Mouse (Mus musculus): ENCODE measurements around the gene Zfand3. TPM values are rescaled to one million over a fixed set of nuclear protein-coding genes. Genes with fewer than 3 reads are reported as not detected.

Gene Zfand3
- 100 to 1,000 TPM; 140 to 145 TPM for total RNA-seq (2021)
- long read RNA-seq, experiment 1, partial matches to known transcripts = 1 of 18 reads
- long read RNA-seq, experiment 1, other reads (novel, unspliced or antisense) = 12 of 18 reads
- long read RNA-seq, experiment 2, transcript Zfand3-204 (5 exons, 3,489 nt) = minor isoform, 6 of 36 reads
- long read RNA-seq, experiment 2, transcript Zfand3-202 (6 exons, 3,039 nt) = major isoform, 15 of 36 reads
- long read RNA-seq, experiment 2, partial matches to known transcripts = 1 of 36 reads
- long read RNA-seq, experiment 2, other reads (novel, unspliced or antisense) = 13 of 36 reads

GRCm38 (mm10) chr17:30004203-30005102, at the start of gene Zfand3:
Gene Zfand3 (plus strand): TSS chr17:30004733.
- peak; percentile 87 to 94 for DNase-seq (ENCODE audit: low spot score in 2 of 2)

GRCm38 (mm10) chr17:29955880-29956279, 48.7 kb upstream of the Zfand3 start:
- no peak for DNase-seq (ENCODE audit: low spot score in 2 of 2)

GRCm38 (mm10) chr17:29963730-29964259, 40.7 kb upstream of the Zfand3 start:
- no peak for DNase-seq (ENCODE audit: low spot score in 2 of 2)

GRCm38 (mm10) chr17:29965506-29965905, 39.0 kb upstream of the Zfand3 start:
- DNase-seq (ENCODE audit: low spot score in 2 of 2) = no peak

GRCm38 (mm10) chr17:29970037-29970555, 34.4 kb upstream of the Zfand3 start, which contains the start of gene Mdga1:
Gene Mdga1 (minus strand): TSS chr17:29970087.
- DNase-seq (ENCODE audit: low spot score in 2 of 2) = no peak

- no peak for DNase-seq (ENCODE audit: low spot score in 2 of 2)
Observed at GRCm38 (mm10) chr17:29971761-29972432, 32.6 kb upstream of the Zfand3 start.

- DNase-seq (ENCODE audit: low spot score in 2 of 2) = no peak
Observed at GRCm38 (mm10) chr17:29973226-29973625, 31.3 kb upstream of the Zfand3 start.

GRCm38 (mm10) chr17:29975731-29976130, 28.8 kb upstream of the Zfand3 start:
- DNase-seq (ENCODE audit: low spot score in 2 of 2) = peak; percentile 82 to 84

- no peak for DNase-seq (ENCODE audit: low spot score in 2 of 2)
Observed at GRCm38 (mm10) chr17:29979020-29979419, 25.5 kb upstream of the Zfand3 start.

- DNase-seq (ENCODE audit: low spot score in 2 of 2) = no peak
Observed at GRCm38 (mm10) chr17:29979841-29980240, 24.7 kb upstream of the Zfand3 start.

- no peak for DNase-seq (ENCODE audit: low spot score in 2 of 2)
Observed at GRCm38 (mm10) chr17:29981568-29981967, 23.0 kb upstream of the Zfand3 start.

- no peak for DNase-seq (ENCODE audit: low spot score in 2 of 2)
Observed at GRCm38 (mm10) chr17:29983190-29983589, 21.3 kb upstream of the Zfand3 start.

- DNase-seq (ENCODE audit: low spot score in 2 of 2) = no peak
Observed at GRCm38 (mm10) chr17:29984931-29985330, 19.6 kb upstream of the Zfand3 start.

- no peak for DNase-seq (ENCODE audit: low spot score in 2 of 2)
Observed at GRCm38 (mm10) chr17:29985534-29985933, 19.0 kb upstream of the Zfand3 start.

- DNase-seq (ENCODE audit: low spot score in 2 of 2) = no peak
Observed at GRCm38 (mm10) chr17:29988141-29988540, 16.4 kb upstream of the Zfand3 start.

- DNase-seq (ENCODE audit: low spot score in 2 of 2) = no peak
Observed at GRCm38 (mm10) chr17:29989653-29990052, 14.9 kb upstream of the Zfand3 start.

- no peak for DNase-seq (ENCODE audit: low spot score in 2 of 2)
Observed at GRCm38 (mm10) chr17:29990136-29990535, 14.4 kb upstream of the Zfand3 start.

- DNase-seq (ENCODE audit: low spot score in 2 of 2) = no peak
Observed at GRCm38 (mm10) chr17:29990845-29991244, 13.7 kb upstream of the Zfand3 start.

GRCm38 (mm10) chr17:29993488-29993887, 11.0 kb upstream of the Zfand3 start:
- DNase-seq (ENCODE audit: low spot score in 2 of 2) = no peak

GRCm38 (mm10) chr17:29994011-29994410, 10.5 kb upstream of the Zfand3 start:
- DNase-seq (ENCODE audit: low spot score in 2 of 2) = no peak

- DNase-seq (ENCODE audit: low spot score in 2 of 2) = no peak
Observed at GRCm38 (mm10) chr17:29994459-29994858, 10.1 kb upstream of the Zfand3 start.
